Mouse (Mus musculus) adrenal gland, adult 2 months (tissue): ENCODE measurements around the gene Shroom1. TPM values are rescaled to one million over a fixed set of nuclear protein-coding genes. Genes with fewer than 3 reads are reported as not detected.

Experiments
- DNase-seq: peaks from one replicate; pipeline ENCODE4 v3.0.0; 2021
- microRNA-seq, 2 experiments: library from miRNA; unstranded; fragments of <30 nt; microRNA quantifications; one replicate each; pipeline ENCODE4 v1.2.0; 2021
- polyA plus RNA-seq: library from polyadenylated mRNA; depleted of rRNA; stranded (reverse); fragments of >200 nt; gene quantifications from 2 replicates; pipeline ENCODE4 v1.2.3, GENCODE M21; 2012; rRNA removed
- total RNA-seq, 2 experiments: library from RNA; stranded (reverse); gene quantifications; 2 replicates each; pipeline ENCODE4 v1.2.3; 2021

The Shroom1 gene
- total and polyA plus RNA-seq, 3 experiments = 3.5 to 5.0 (median 3.8) TPM

- peak; percentile 88 for DNase-seq
These were observed 51.1 kb downstream of the Shroom1 start for GRCm38 (mm10) chr11:53508152-53508551.

GRCm38 (mm10) chr11:53508591-53508990, 51.6 kb downstream of the Shroom1 start:
- DNase-seq = no peak

GRCm38 (mm10) chr11:53510351-53510750, 53.3 kb downstream of the Shroom1 start:
- no peak for DNase-seq

GRCm38 (mm10) chr11:53516775-53517627, 60.0 kb downstream of the Shroom1 start:
- DNase-seq = no peak

Small RNA genes lying within 50 kb of the gene (microRNA-seq; reads per million reads assigned to microRNA genes)
- 0 reads per million in 2 experiments for gene Mir6920

Other genes starting within 250 kb of the Shroom1 start
- 100 to 1,000 TPM; 194 to 257 TPM for gene Hspa4, start 156.7 kb upstream of the Shroom1 start, total RNA-seq
- gene Hspa4, start 156.7 kb upstream of the Shroom1 start, polyA plus RNA-seq = 54.0 and 57.0 TPM in 2 replicates
- gene Zcchc10, start 132.5 kb upstream of the Shroom1 start, total RNA-seq = 10 to 100 TPM in 1 of 2 experiments, 1 to 10 TPM in 1; 8.8 to 10.1 TPM
- 7.1 and 7.6 TPM in 2 replicates for gene Zcchc10, start 132.5 kb upstream of the Shroom1 start, polyA plus RNA-seq
- 100 to 1,000 TPM; 145 to 306 TPM for gene Aff4, start 106.4 kb upstream of the Shroom1 start, total RNA-seq
- gene Aff4, start 106.4 kb upstream of the Shroom1 start, polyA plus RNA-seq = 6.3 and 8.7 TPM in 2 replicates
- gene Leap2, start 34.0 kb upstream of the Shroom1 start, total RNA-seq = not detected
- not detected in 2 replicates for gene Leap2, start 34.0 kb upstream of the Shroom1 start, polyA plus RNA-seq
- 1,000 to 10,000 TPM; 1,216 to 1,248 TPM for gene Uqcrq, start 26.4 kb upstream of the Shroom1 start, total RNA-seq
- gene Uqcrq, start 26.4 kb upstream of the Shroom1 start, polyA plus RNA-seq = 845 and 941 TPM in 2 replicates
- gene Gdf9, start 26.2 kb upstream of the Shroom1 start, total RNA-seq = 1 to 10 TPM in 1 of 2 experiments, under 1 TPM in 1; 0.90 to 9.0 TPM
- gene Gdf9, start 26.2 kb upstream of the Shroom1 start, polyA plus RNA-seq = 0.36 and 0.39 TPM in 2 replicates
- not detected for gene Gm10447, start 95 bp upstream of the Shroom1 start, total RNA-seq
- 0.08 TPM in 1 of 2 replicates, not detected in the other for gene Gm10447, start 95 bp upstream of the Shroom1 start, polyA plus RNA-seq
- not detected for gene Gm9837, start 13.3 kb downstream of the Shroom1 start, total RNA-seq
- not detected in 2 replicates for gene Gm9837, start 13.3 kb downstream of the Shroom1 start, polyA plus RNA-seq
- not detected for gene Gm9945, start 23.0 kb downstream of the Shroom1 start, total RNA-seq
- not detected in 2 replicates for gene Gm9945, start 23.0 kb downstream of the Shroom1 start, polyA plus RNA-seq
- gene Sowaha, start 23.1 kb downstream of the Shroom1 start, total RNA-seq = under 1 TPM; 0.29 to 0.45 TPM
- 0.47 and 0.72 TPM in 2 replicates for gene Sowaha, start 23.1 kb downstream of the Shroom1 start, polyA plus RNA-seq
- 10 to 100 TPM; 38.1 to 43.7 TPM for gene Sept8, start 62.1 kb downstream of the Shroom1 start, total RNA-seq
- gene Sept8, start 62.1 kb downstream of the Shroom1 start, polyA plus RNA-seq = 32.7 and 46.9 TPM in 2 replicates
- gene Kif3a, start 110.2 kb downstream of the Shroom1 start, total RNA-seq = 10 to 100 TPM; 23.0 to 29.8 TPM
- gene Kif3a, start 110.2 kb downstream of the Shroom1 start, polyA plus RNA-seq = 3.1 and 3.6 TPM in 2 replicates
- not detected for gene Il4, start 161.5 kb downstream of the Shroom1 start, total RNA-seq
- gene Il4, start 161.5 kb downstream of the Shroom1 start, polyA plus RNA-seq = not detected in 2 replicates
- not detected for gene Il13, start 177.5 kb downstream of the Shroom1 start, total RNA-seq
- not detected in 2 replicates for gene Il13, start 177.5 kb downstream of the Shroom1 start, polyA plus RNA-seq